8 mouse cellular contexts compared by ENCODE assay signal in genomic region chr8:84799999-84800831, GRCm38 (mm10). TPM values are rescaled to one million over a fixed set of nuclear protein-coding genes. Genes with fewer than 3 reads are reported as not detected.
DNase-seq lines count a peak whose midpoint lies in the region; ATAC-seq lines count a peak whose summit lies in the region.

Gene Nfix, minus strand, starts transcription at chr8:84800344.

- DNase-seq in right cerebral cortex, postnatal 25 days = peak; percentile 67
- no peak for DNase-seq in right cerebral cortex, adult 2 months (ENCODE audit: low spot score in 2 of 2)
- peak; percentile 80 for DNase-seq in cerebellum, adult 9-11 months
- peak in 1 of 2 experiments; percentile 81 for DNase-seq in gastrocnemius, postnatal 4 days (ENCODE audit: low spot score in 2 of 2)
- DNase-seq in intestine, embryonic 14.5 days (ENCODE audit: low spot score) = peak; percentile 76
- peak; percentile 65 for DNase-seq in left cerebral cortex, postnatal 36 days (ENCODE audit: low spot score in 2 of 2)

- peak within 1 kb of the TSS; percentile 80 for H3K9ac ChIP-seq in intestine, embryonic 14.5 days (ENCODE audit: low read length)
- H3K9ac ChIP-seq in stomach, embryonic 16.5 days (ENCODE audit: low read length) = peak within 1 kb of the TSS; percentile 100

- H3K4me1 ChIP-seq in intestine, embryonic 14.5 days (replicated peaks; ENCODE audit: control insufficient read depth, insufficient read depth, low read length) = peaks cover 10% of the 10 kb centered on the region; the same call in 1 of the 2 replicates
- peaks cover 22% of the 10 kb centered on the region for H3K4me1 ChIP-seq in stomach, embryonic 16.5 days (ENCODE audit: control insufficient read depth, insufficient read depth, low read length)

- intact Hi-C loops in left cerebral cortex, postnatal 36 days (cut with DNase I) = loop anchor here (2.0 to 5.0 kb wide), 2 partner anchors 33 to 59 kb away; no protein-coding TSS in a partner anchor

- H3K4me2 ChIP-seq in intestine, embryonic 14.5 days (ENCODE audit: low read length) = peak within 1 kb of the TSS; percentile 69
- peak within 1 kb of the TSS; percentile 89 for H3K4me2 ChIP-seq in stomach, embryonic 16.5 days (ENCODE audit: low read depth, low read length)

- ATAC-seq in intestine, embryonic 14.5 days (replicated peaks; ENCODE audit: low FRiP score, low TSS enrichment, low read depth) = peak; percentile 36
- ATAC-seq in megakaryocyte-erythroid progenitor cell, adult 5-6 weeks (replicated peaks; ENCODE audit: low FRiP score, low TSS enrichment, poor library complexity, severe bottlenecking) = peak; percentile 35; the same call in 1 of the 2 replicates
- ATAC-seq in stomach, embryonic 16.5 days (ENCODE audit: insufficient read depth, low FRiP score) = peak; percentile 63

- H3K27ac ChIP-seq in intestine, embryonic 14.5 days (ENCODE audit: low read depth) = no peak within 1 kb of the TSS
- H3K27ac ChIP-seq in stomach, embryonic 16.5 days (ENCODE audit: low read length) = peak within 1 kb of the TSS; percentile 91

- no peaks in the 10 kb centered on the region for H3K9me3 ChIP-seq in intestine, embryonic 14.5 days (ENCODE audit: control insufficient read depth, low read length)
- no peaks in the 10 kb centered on the region for H3K9me3 ChIP-seq in stomach, embryonic 16.5 days (replicated peaks; ENCODE audit: control insufficient read depth, low read length)

- H3K36me3 ChIP-seq in intestine, embryonic 14.5 days (ENCODE audit: control insufficient read depth, insufficient read depth, low read length) = no peaks in the 10 kb centered on the region
- H3K36me3 ChIP-seq in stomach, embryonic 16.5 days (ENCODE audit: control insufficient read depth, insufficient read depth, low read length) = no peaks in the 10 kb centered on the region

- H3K4me3 ChIP-seq in intestine, embryonic 14.5 days (ENCODE audit: low read depth, low read length) = peak within 1 kb of the TSS; percentile 63
- H3K4me3 ChIP-seq in stomach, embryonic 16.5 days (replicated peaks; ENCODE audit: low read length) = peak within 1 kb of the TSS; percentile 82

- peaks cover 87% of the 10 kb centered on the region for H3K27me3 ChIP-seq in intestine, embryonic 14.5 days (replicated peaks; ENCODE audit: control insufficient read depth, insufficient read depth, low read length)
- H3K27me3 ChIP-seq in stomach, embryonic 16.5 days (ENCODE audit: control insufficient read depth, insufficient read depth, low read length) = no peaks in the 10 kb centered on the region

- WGBS in intestine, embryonic 14.5 days = 3% methylated on average over 39 of the region's 125 CpGs
- 2% methylated on average over 65 of the region's 125 CpGs for WGBS in stomach, embryonic 16.5 days

RNA-seq across cellular contexts. Expression of gene Nfix, which starts in this region (rescaled TPM):
- 100 to 1,000 TPM; 517 to 591 TPM for total RNA-seq in gastrocnemius, postnatal 4 days (2021)
- 12.8 and 14.4 TPM in 2 replicates for polyA plus RNA-seq in intestine, embryonic 14.5 days (2014; fragmentation: Nextera tagmentation; extraction: Ambion mirVana)
- total RNA-seq in left cerebral cortex, postnatal 36 days (2021) = 100 to 1,000 TPM; 303 to 353 TPM
- 73.4 and 79.7 TPM in 2 replicates for total RNA-seq in megakaryocyte-erythroid progenitor cell, adult 5-6 weeks (2014; fragmentation: Nextera tagmentation)
- total RNA-seq in megakaryocyte-erythroid progenitor cell, adult 5-6 weeks (2017) = 13.3 and 26.0 TPM in 2 replicates
- polyA plus RNA-seq in stomach, embryonic 16.5 days (2015; fragmentation: Nextera tagmentation; extraction: Ambion mirVana) = 36.5 and 37.8 TPM in 2 replicates

Comparison
In these comparisons a context has a peak if more than half of its experiments do, and no peak if none do; other contexts are left out.
1. DNase-seq: peak in right cerebral cortex, postnatal 25 days (single experiment), cerebellum, adult 9-11 months (single experiment), intestine, embryonic 14.5 days (single experiment) and left cerebral cortex, postnatal 36 days (2 of 2); none in right cerebral cortex, adult 2 months (0 of 2).
2. Peak in every context shown above with its lines, with median percentiles within 50 percentile points of each other: ATAC-seq.